Mouse (Mus musculus): Measurements from ENCODE around the gene Mfap4.

Mfap4 gene

DNA sequence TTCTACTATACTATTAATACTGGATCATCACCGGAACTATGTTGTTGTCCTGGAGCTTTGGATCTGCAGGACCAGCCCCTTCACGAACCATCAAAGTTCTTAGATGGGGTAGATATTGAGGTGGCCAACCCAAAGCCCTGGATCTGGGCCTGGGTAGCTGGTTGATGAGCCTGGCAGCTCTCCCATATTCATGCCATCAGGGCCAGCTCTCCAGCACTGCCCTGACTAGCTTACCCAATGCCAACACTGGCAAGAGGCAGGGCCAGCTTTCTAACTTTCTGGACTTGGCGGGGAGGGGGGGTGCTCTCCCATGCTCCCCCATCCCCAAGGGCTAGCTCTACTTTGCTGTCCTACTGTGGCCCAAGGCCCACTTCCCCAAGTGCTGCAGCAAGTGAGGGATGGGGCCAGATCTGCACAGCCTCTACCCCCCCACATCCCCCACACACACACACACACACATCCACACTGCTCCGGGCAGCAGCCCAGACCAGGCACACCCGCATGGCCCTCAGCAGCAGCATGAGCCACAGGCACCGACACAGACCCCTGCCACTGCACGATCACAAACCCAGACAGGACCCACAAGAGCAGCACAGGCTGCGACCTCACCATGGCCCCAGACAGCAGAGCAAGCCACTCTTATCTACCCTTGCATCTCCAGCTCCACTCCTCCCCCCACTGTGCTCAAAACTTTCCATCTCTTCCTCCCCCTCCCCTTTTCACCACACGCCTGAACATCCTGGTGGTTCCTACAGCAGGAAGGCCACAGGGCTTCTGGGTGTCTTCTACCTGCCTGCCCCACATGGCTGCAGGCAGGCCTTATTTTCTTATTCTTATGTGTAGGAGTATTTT is 3.8 kb upstream of the Mfap4 start:
- peak; percentile 40 to 47 for DNase-seq (ENCODE audit: low spot score in 2 of 2)

- DNase-seq (ENCODE audit: low spot score in 2 of 2) = no peak
Observed at GRCm38 (mm10) chr11:61483226-61483845, 1.9 kb upstream of the Mfap4 start.

- no peak for DNase-seq (ENCODE audit: low spot score in 2 of 2)
Observed at GRCm38 (mm10) chr11:61484256-61484612, 997 bp upstream of the Mfap4 start.

DNA sequence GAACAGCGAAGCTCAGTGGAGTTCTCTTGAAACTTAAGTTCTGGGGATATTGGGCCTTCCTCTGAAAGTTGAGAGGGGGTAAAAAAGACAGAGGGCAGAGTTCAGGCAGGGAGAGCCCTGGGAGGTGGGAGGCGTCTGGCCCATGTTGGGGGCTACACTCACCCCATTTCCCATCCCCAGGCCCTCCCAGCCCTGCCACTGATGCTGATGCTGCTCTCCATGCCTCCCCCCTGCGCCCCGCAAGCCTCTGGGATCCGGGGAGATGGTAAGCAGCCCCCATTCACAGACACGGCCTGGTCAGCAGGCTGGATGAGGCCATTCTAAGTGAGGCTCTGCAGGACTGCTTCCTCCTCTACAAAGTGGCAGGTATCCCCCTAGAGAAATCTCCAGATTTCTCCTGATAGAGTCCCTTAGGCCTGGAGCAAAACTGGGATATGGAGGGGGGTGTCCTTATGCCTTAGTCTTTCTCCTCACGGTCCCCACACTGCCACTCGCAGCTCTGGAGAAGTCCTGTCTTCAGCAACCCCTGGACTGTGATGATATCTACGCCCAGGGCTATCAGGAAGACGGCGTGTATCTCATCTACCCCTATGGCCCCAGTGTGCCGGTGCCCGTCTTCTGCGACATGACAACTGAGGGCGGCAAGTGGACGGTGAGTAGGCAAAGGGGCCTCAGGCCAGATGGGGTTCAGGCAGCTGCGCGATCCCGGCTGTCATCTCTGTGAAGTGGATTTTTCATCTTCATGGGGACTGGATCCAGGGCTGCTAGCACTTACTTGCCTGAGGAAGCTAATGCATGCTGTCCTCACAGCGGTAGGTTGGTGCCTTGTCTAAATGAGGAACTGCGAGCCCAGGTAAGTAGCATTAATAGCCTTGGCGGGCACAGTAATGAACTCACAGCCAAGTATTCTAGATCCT is 568 bp downstream of the Mfap4 start:
- no peak for DNase-seq (ENCODE audit: low spot score in 2 of 2)

DNA sequence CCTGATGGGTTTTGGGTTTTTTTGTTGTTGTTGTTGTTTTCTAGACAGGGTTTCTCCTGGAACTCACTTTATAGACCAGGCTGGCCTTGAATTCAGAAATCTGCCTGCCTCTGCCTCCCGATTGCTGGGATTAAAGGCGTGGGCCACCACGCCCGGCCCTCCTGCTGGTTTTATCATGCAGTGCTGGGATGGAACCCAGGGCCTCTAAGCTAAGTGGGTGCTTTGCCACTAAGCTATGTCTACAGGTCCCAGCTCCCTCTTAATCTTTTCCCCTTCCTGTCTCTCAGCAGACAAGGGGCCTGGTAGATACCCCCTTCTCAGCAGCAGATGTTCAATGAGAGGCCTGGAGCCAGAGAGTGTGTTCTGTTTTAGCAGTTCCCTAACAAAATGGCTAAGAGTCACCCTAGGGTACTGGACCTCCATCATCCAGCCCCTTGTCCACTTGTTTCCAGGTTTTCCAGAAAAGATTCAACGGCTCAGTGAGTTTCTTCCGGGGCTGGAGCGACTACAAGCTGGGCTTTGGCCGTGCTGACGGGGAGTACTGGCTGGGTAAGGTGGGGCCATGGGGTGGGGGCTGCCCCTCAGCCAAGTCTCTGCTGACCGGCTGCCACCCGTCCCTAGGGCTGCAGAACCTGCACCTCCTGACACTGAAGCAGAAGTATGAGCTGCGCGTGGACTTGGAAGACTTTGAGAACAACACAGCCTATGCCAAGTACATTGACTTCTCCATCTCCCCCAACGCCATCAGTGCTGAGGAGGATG is 1.4 kb downstream of the Mfap4 start:
- DNase-seq (ENCODE audit: low spot score in 2 of 2) = no peak

GRCm38 (mm10) chr11:61487401-61487800 is 2.2 kb downstream of the Mfap4 start:
- no peak for DNase-seq (ENCODE audit: low spot score in 2 of 2)

GRCm38 (mm10) chr11:61487936-61488335 is 2.7 kb downstream of the Mfap4 start:
- DNase-seq (ENCODE audit: low spot score in 2 of 2) = no peak

GRCm38 (mm10) chr11:61489085-61489484 is 3.9 kb downstream of the Mfap4 start:
- DNase-seq (ENCODE audit: low spot score in 2 of 2) = no peak

DNA sequence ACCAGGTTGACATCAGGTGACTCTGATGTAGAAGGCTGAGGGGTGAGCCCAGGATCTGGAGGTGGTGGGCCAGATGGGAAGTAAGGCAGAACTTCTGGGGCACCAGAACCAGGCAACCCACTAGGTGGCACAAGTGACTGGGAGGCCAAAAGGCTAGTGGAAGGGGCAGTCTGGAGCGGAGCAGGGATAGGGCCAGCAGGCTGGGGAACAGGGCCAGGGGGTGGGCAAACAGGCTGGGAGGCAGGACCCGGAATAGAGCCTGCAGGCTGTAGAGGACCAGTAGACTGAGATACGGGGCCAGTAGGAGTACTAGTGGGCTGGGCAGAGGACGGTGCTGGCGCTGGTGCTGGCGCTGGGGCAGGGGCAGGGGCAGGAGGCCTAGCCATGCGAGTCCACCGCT is 4.6 kb downstream of the Mfap4 start:
- no peak for DNase-seq (ENCODE audit: low spot score in 2 of 2)

- DNase-seq (ENCODE audit: low spot score in 2 of 2) = no peak
Observed at GRCm38 (mm10) chr11:61490944-61491520, 5.8 kb downstream of the Mfap4 start.

GRCm38 (mm10) chr11:61492749-61493401 is 7.6 kb downstream of the Mfap4 start:
- DNase-seq (ENCODE audit: low spot score in 2 of 2) = no peak

DNA sequence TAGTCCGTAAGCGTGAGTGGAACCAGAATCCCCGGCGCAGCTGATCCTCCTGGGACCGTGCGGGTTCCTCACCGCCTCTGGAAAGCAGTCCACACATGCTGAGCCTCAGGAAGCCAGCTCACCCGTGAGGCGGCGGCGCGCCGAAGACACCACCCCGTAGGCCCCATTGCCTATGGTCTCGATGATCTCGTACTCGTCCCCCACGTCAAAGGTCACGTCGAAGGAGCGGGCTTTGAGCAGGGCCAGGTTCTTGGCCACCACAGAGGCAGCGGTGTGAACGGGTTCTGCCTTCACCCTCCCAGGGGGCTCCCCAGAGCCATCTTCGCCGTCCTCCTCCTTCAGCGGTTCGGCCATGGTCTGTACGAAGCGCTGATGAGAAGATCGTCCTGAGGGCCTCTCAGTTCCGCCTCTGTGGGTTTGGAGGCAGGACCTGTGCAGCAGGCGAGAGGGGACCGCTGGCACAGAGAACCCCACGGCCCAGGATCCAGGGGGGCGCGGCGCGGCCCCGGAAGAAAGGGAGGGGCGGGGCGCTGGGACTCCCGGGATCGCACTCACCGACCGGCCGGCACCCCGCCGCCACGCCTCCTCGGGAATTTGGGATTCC is 8.4 kb downstream of the Mfap4 start:
- DNase-seq (ENCODE audit: low spot score in 2 of 2) = peak in 1 of 2 experiments; percentile 25

GRCm38 (mm10) chr11:61494129-61494997 is 9.1 kb downstream of the Mfap4 start, which contains the start of gene Mapk7:
Gene Mapk7, minus strand, starts transcription at chr11:61494406.
- peak; percentile 97 to 98 for DNase-seq (ENCODE audit: low spot score in 2 of 2)

GRCm38 (mm10) chr11:61495528-61495927 is 10.3 kb downstream of the Mfap4 start:
- no peak for DNase-seq (ENCODE audit: low spot score in 2 of 2)

DNA sequence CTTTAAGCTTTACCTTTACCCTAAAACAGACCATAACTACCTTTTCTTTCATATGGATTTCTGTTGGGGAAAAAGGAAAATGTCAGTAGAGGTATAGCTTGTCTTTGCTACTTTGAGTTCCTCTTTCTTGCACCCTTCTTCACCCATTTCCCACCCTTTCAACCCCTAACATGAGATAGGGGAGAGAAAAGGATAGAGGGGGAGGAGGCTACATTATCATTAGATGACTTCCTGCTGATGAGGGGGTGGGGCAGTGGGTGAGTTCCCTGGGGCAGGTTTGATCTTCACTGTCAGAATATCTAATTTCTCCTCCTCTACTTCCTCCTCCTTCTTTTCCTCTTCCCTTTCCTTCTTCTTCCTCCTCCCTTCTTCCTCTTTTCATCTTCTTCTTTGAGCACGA is 12.3 kb downstream of the Mfap4 start:
- no peak for DNase-seq (ENCODE audit: low spot score in 2 of 2)

- no peak for DNase-seq (ENCODE audit: low spot score in 2 of 2)
Observed at GRCm38 (mm10) chr11:61498736-61499504, 13.7 kb downstream of the Mfap4 start.

- no peak for DNase-seq (ENCODE audit: low spot score in 2 of 2)
Observed at GRCm38 (mm10) chr11:61503933-61504332, 18.7 kb downstream of the Mfap4 start.

DNA sequence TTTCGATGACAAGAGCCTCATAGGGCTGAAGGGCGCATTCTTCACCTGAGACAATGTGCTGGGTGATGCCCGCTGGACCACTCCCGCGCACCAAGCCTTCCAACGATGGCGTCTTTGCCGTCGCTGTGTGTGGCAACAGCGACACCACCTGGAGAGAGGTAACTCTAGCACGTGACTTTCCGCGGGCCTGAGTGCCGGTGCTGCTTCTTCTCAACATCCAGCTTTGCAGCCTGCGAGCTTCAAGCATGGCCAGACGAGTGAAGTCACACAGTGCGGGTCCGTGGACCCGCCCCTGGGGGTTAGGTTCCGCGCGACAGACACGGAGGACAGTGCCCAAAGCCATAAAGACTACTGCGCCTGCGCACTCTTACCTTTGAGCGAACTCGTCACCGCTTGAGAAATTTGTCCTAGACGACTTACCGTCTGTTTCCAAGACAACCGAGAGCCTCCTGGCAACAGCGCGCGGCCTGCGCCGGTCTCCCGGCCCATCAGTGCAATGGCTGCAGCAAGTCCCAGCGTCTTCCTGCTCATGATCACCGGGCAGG is 19.6 kb downstream of the Mfap4 start, which contains the start of gene B9d1:
Gene B9d1, plus strand, starts transcription at position 432 of the 545 bp plus-strand sequence.
- peak; percentile 88 to 94 for DNase-seq (ENCODE audit: low spot score in 2 of 2)

Data from thymus, postnatal 10 days (tissue).